Mouse (Mus musculus) CH12.LX (cell line): ENCODE data around the gene Npepps. TPM values are rescaled to one million over a fixed set of nuclear protein-coding genes. Genes with fewer than 3 reads are reported as not detected.
"Not testable (repeated sequence)": the region's sequence is repeated elsewhere in the genome, so short reads cannot be mapped to it uniquely, and the experiment has no call there.

ENCODE experiments used
- DNase-seq: peaks from one replicate; pipeline ENCODE4 v3.0.0-alpha.2; 2013; ENCODE audit errors: extremely low read depth
- H3K27ac ChIP-seq: 2 replicates; pipeline ENCODE4 v1.5.1; 2012; ENCODE audit warnings: low read depth, mild to moderate bottlenecking, control low read depth, moderate library complexity; ENCODE audit not compliant: insufficient read depth
- H3K27me3 ChIP-seq: replicated peaks from 2 replicates; pipeline ENCODE3; 2012; ENCODE audit warnings: inconsistent platforms
- H3K36me3 ChIP-seq, 2 experiments: replicated peaks in 1 of 2; 2 replicates each; pipeline versions ENCODE3 to v1.6.1; 2012; ENCODE audit warnings: inconsistent platforms in 1 of 2, low read length in 1 of 2, mild to moderate bottlenecking in 1 of 2, mixed read lengths in 1 of 2, moderate library complexity in 1 of 2; ENCODE audit not compliant: control insufficient read depth in 1 of 2, insufficient read depth in 1 of 2
- H3K4me1 ChIP-seq, 2 experiments: 2 replicates each; pipeline ENCODE4 v1.6.1; 2012; ENCODE audit warnings: inconsistent platforms in 1 of 2, moderate library complexity in 1 of 2; ENCODE audit not compliant: insufficient read depth in 2 of 2, control insufficient read depth in 1 of 2
- H3K4me2 ChIP-seq: 2 replicates; pipeline ENCODE4 v1.6.1; 2012; ENCODE audit warnings: low read depth, mild to moderate bottlenecking, control low read depth; ENCODE audit not compliant: poor library complexity, insufficient read depth, severe bottlenecking
- H3K4me3 ChIP-seq, 3 experiments: fragments of 150-350 bp in 1 of 3; sonication (generic) in 1 of 3; replicated peaks in 1 of 3; 2 replicates each; pipeline versions ENCODE3 to v1.5.1; 2011 to 2012; ENCODE audit warnings: low read depth in 2 of 3, low read length in 2 of 3, mild to moderate bottlenecking in 2 of 3, moderate library complexity in 2 of 3, control low read depth in 1 of 3, improper control_type of control experiment in 1 of 3, inconsistent platforms in 1 of 3, mixed read lengths in 1 of 3; ENCODE audit not compliant: poor library complexity in 1 of 3
- H3K79me2 ChIP-seq: replicated peaks from 2 replicates; pipeline ENCODE4 v1.6.1; 2012; ENCODE audit warnings: mild to moderate bottlenecking, moderate library complexity; ENCODE audit not compliant: control insufficient read depth, poor library complexity, insufficient read depth, severe bottlenecking; ENCODE audit errors: extremely low read depth
- H3K9ac ChIP-seq: 2 replicates; pipeline ENCODE4 v1.6.1; 2012; ENCODE audit warnings: low read depth, mild to moderate bottlenecking, control low read depth, moderate library complexity; ENCODE audit not compliant: insufficient read depth
- H3K9me3 ChIP-seq: replicated peaks from 2 replicates; pipeline ENCODE3; 2012; ENCODE audit warnings: low read length, inconsistent platforms, mixed read lengths
- BHLHE40 ChIP-seq: IDR thresholded peaks from 2 replicates; pipeline ENCODE4 v1.6.1; 2011; ENCODE audit warnings: mild to moderate bottlenecking, low read depth, low read length, improper control_type of control experiment
- CHD2 ChIP-seq: IDR thresholded peaks from 2 replicates; pipeline ENCODE4 v1.6.1; 2011; ENCODE audit warnings: low read length, improper control_type of control experiment
- CTCF ChIP-seq, 2 experiments: IDR thresholded peaks in 1 of 2; conservative IDR thresholded peaks in 1 of 2; 2 replicates each; pipeline ENCODE4 v1.5.1; 2011 to 2012; ENCODE audit warnings: low read depth in 2 of 2, low read length in 2 of 2, improper control_type of control experiment in 1 of 2, inconsistent platforms in 1 of 2, mild to moderate bottlenecking in 1 of 2, moderate library complexity in 1 of 2
- E2F4 ChIP-seq: IDR thresholded peaks from 2 replicates; pipeline ENCODE4 v1.6.1; 2011; ENCODE audit warnings: low read depth, low read length, improper control_type of control experiment; ENCODE audit not compliant: insufficient replicate concordance
- ELF1 ChIP-seq: IDR thresholded peaks from 2 replicates; pipeline ENCODE4 v1.6.1; 2014; ENCODE audit warnings: low read depth, mild to moderate bottlenecking, inconsistent platforms, low read length, improper control_type of control experiment
- GABPA ChIP-seq: IDR thresholded peaks from 2 replicates; pipeline ENCODE4 v1.6.1; 2012; ENCODE audit warnings: low read depth, low read length, improper control_type of control experiment, inconsistent platforms; ENCODE audit not compliant: insufficient replicate concordance
- JUN ChIP-seq: IDR thresholded peaks from 2 replicates; pipeline ENCODE4 v1.6.1; 2011; ENCODE audit warnings: low read depth, mild to moderate bottlenecking, low read length, improper control_type of control experiment, moderate library complexity; ENCODE audit not compliant: insufficient read depth
- KAT2A ChIP-seq: IDR thresholded peaks from 2 replicates; pipeline ENCODE4 v1.6.1; 2012; ENCODE audit warnings: low read length, improper control_type of control experiment, inconsistent platforms; ENCODE audit not compliant: insufficient replicate concordance
- MAFK ChIP-seq: IDR thresholded peaks from 2 replicates; pipeline ENCODE4 v1.6.1; 2011; ENCODE audit warnings: low read length, improper control_type of control experiment; ENCODE audit not compliant: insufficient replicate concordance
- MAZ ChIP-seq: IDR thresholded peaks from 2 replicates; pipeline ENCODE4 v1.6.1; 2012; ENCODE audit warnings: low read depth, mild to moderate bottlenecking, inconsistent platforms, low read length, improper control_type of control experiment, moderate library complexity
- MYC ChIP-seq: IDR thresholded peaks from 2 replicates; pipeline ENCODE4 v1.6.1; 2011; ENCODE audit warnings: low read depth, mild to moderate bottlenecking, improper control_type of control experiment, low read length
- PAX5 ChIP-seq: IDR thresholded peaks from 2 replicates; pipeline ENCODE4 v1.6.1; 2012; ENCODE audit warnings: low read length, inconsistent platforms, mixed read lengths
- SIN3A ChIP-seq: IDR thresholded peaks from 2 replicates; pipeline ENCODE4 v1.6.1; 2012; ENCODE audit warnings: low read length, improper control_type of control experiment, inconsistent platforms
- SMC3 ChIP-seq: IDR thresholded peaks from 2 replicates; pipeline ENCODE4 v1.6.1; 2011; ENCODE audit warnings: low read depth, low read length, improper control_type of control experiment
- TBP ChIP-seq: conservative IDR thresholded peaks from 2 replicates; pipeline ENCODE4 v1.6.1; 2011; ENCODE audit warnings: low read depth, low read length, improper control_type of control experiment
- UBTF ChIP-seq: IDR thresholded peaks from 2 replicates; pipeline ENCODE4 v1.6.1; 2012; ENCODE audit warnings: low read depth, mild to moderate bottlenecking, inconsistent platforms, low read length, improper control_type of control experiment, moderate library complexity
- USF2 ChIP-seq: conservative IDR thresholded peaks from 2 replicates; pipeline ENCODE4 v1.6.1; 2011; ENCODE audit warnings: low read depth, low read length, improper control_type of control experiment
- ZKSCAN1 ChIP-seq: IDR thresholded peaks from 2 replicates; pipeline ENCODE4 v1.6.1; 2012; ENCODE audit warnings: low read depth, inconsistent platforms, low read length, improper control_type of control experiment, borderline replicate concordance
- ZNF384 ChIP-seq: IDR thresholded peaks from 2 replicates; pipeline ENCODE4 v1.6.1; 2012; ENCODE audit warnings: low read depth, low read length, improper control_type of control experiment, inconsistent platforms
- dilution Hi-C: fragments of 300-500 bp; cut with MboI; formaldehyde crosslinking; loops from 2 replicates; pipeline ENCODE4 v1.14.3; 2020; ENCODE audit warnings: low sequenced_read_pairs; ENCODE audit not compliant: extremely low pct_unique_long_range_greater_than_20kb, extremely low pct_ligation_motif_present
- in situ Hi-C: fragments of 300-500 bp; cut with MboI; formaldehyde crosslinking; loops from 3 replicates; pipeline ENCODE4 v1.14.3; 2019; ENCODE audit warnings: low sequenced_read_pairs, low pct_ligation_motif_present, low pct_unique_long_range_greater_than_20kb, mixed read lengths
- polyA plus RNA-seq: library from polyadenylated mRNA; unstranded; fragments of >175 nt; gene quantifications from 2 replicates; pipeline ENCODE4 v1.2.1, GENCODE M21; 2012; ENCODE audit warnings: low read depth; ENCODE audit not compliant: insufficient read length
- total RNA-seq, 2 experiments: library from RNA; depleted of rRNA; stranded (reverse); fragments of 300-350 nt in 1 of 2; fragments of >200 nt in 1 of 2; gene quantifications; 2 replicates each; pipeline ENCODE4 v1.2.3; 2012 to 2014

Npepps gene
- total and polyA plus RNA-seq, 3 experiments: 29.8 to 50.8 (median 42.5) TPM

- dilution Hi-C loops: no loop called here
- peaks cover 8 to 53% of the 10 kb centered on the region in 2 experiments for H3K4me1 ChIP-seq
- H3K36me3 ChIP-seq: peaks cover 0 to 5% of the 10 kb centered on the region in 2 experiments
- peak overlapping the region; percentile 85 for H3K4me2 ChIP-seq
- H3K27me3 ChIP-seq: no peaks in the 10 kb centered on the region
- H3K9ac ChIP-seq: peak overlapping the region; percentile 40; the same call in 1 of the 2 replicates
- H3K79me2 ChIP-seq: peaks cover 96% of the 10 kb centered on the region
- peak; percentile 34 for DNase-seq
- peak overlapping the region; percentile 13; the same call in 1 of the 2 replicates for H3K27ac ChIP-seq
- in situ Hi-C loops: loop anchor here (5.0 kb wide), 1 partner anchor 37 kb away; no protein-coding TSS in a partner anchor
- TF ChIP-seq SIN3A (0 out of 2 replicates have a peak, but pooled peaks have one; percentile 2), UBTF (no peak), GABPA (no peak)
- H3K4me3 ChIP-seq: no peak overlapping the region
- no peaks in the 10 kb centered on the region for H3K9me3 ChIP-seq
Measured at GRCm38 (mm10) chr11:97275349-97275748, 5.1 kb downstream of the Npepps start.

GRCm38 (mm10) chr11:97274947-97275346 lies 5.5 kb downstream of the Npepps start:
- DNase-seq, H3K9me3 ChIP-seq, H3K36me3 ChIP-seq, H3K4me3 ChIP-seq, H3K9ac ChIP-seq, dilution Hi-C loops, H3K4me2 ChIP-seq, H3K27me3 ChIP-seq, H3K27ac ChIP-seq: not testable (repeated sequence)
- H3K79me2 ChIP-seq: peaks cover 96% of the 10 kb centered on the region
- H3K4me1 ChIP-seq: peaks cover 8 to 53% of the 10 kb centered on the region in 2 experiments
- in situ Hi-C loops: loop anchor here (5.0 kb wide), 1 partner anchor 37 kb away; no protein-coding TSS in a partner anchor
- peak in 1 of 2 experiments; percentile 56; a peak in 2 of 4 replicates for TF ChIP-seq CTCF (conservative IDR thresholded peaks at IDR 0.05 in 1 of 2, IDR thresholded peaks at IDR 0.05 in 1 of 2; ENCODE audit: low read depth in 2 of 2, low read length in 2 of 2)

- TF ChIP-seq SMC3: no peak
- TF ChIP-seq CTCF (conservative IDR thresholded peaks at IDR 0.05 in 1 of 2, IDR thresholded peaks at IDR 0.05 in 1 of 2; ENCODE audit: low read depth in 2 of 2, low read length in 2 of 2): 0 out of 4 replicates have a peak, but pooled peaks of 1 of the 2 experiments have one; percentile 16
- TF ChIP-seq ZKSCAN1: no peak
- TF ChIP-seq ZNF384: peak; percentile 51; the same call in 1 of the 2 replicates
- TF ChIP-seq SIN3A: no peak
- TF ChIP-seq PAX5: no peak
- TF ChIP-seq USF2: no peak
- TF ChIP-seq CHD2: no peak
- TF ChIP-seq KAT2A: no peak
- TF ChIP-seq E2F4: no peak
- TF ChIP-seq ELF1: no peak
- no peak for TF ChIP-seq MAZ
- no peak for TF ChIP-seq MYC
- no peak for TF ChIP-seq MAFK
- TF ChIP-seq BHLHE40: no peak
- TF ChIP-seq TBP: no peak
- TF ChIP-seq JUN: no peak
- dilution Hi-C loops (no loop called here), in situ Hi-C loops (no loop called here)
- peaks cover 8 to 52% of the 10 kb centered on the region in 2 experiments for H3K4me1 ChIP-seq
- peaks cover 0 to 5% of the 10 kb centered on the region in 2 experiments for H3K36me3 ChIP-seq
- peak; percentile 32 for DNase-seq
- H3K9ac ChIP-seq: no peak overlapping the region
- H3K79me2 ChIP-seq: peaks cover 90% of the 10 kb centered on the region
- no peak overlapping the region for H3K4me2 ChIP-seq
- no peak overlapping the region for H3K27ac ChIP-seq
- no peaks in the 10 kb centered on the region for H3K9me3 ChIP-seq
- no peaks in the 10 kb centered on the region for H3K27me3 ChIP-seq
- no peak overlapping the region for H3K4me3 ChIP-seq
Measured at GRCm38 (mm10) chr11:97273613-97274012, 6.8 kb downstream of the Npepps start.
